Mouse (Mus musculus) inflammation-experienced regulatory T-cells, adult 6 months (primary cell): ENCODE measurements around the gene Trmt61a. TPM values are rescaled to one million over a fixed set of nuclear protein-coding genes. Genes with fewer than 3 reads are reported as not detected.
A peak's percentile ranks its signal among the peaks of the same experiment; 100 is the strongest.

Experiments
- ATAC-seq: one replicate; pipeline ENCODE4 v1.8.0; 2017
- polyA plus RNA-seq, 3 experiments: library from polyadenylated mRNA; unstranded; fragments of 100-300 nt; shearing (Covaris generic); gene quantifications; one replicate each; pipeline ENCODE4 v1.2.1; 2017

The Trmt61a gene
- polyA plus RNA-seq, 3 experiments from 2014 or later = 3.2 to 4.4 (median 3.3) TPM

GRCm38 (mm10) chr12:111672581-111672980 is 5.3 kb upstream of the Trmt61a start:
- no peak for ATAC-seq

- no peak for ATAC-seq
These were observed 2.9 kb upstream of the Trmt61a start for GRCm38 (mm10) chr12:111674850-111675486.

GRCm38 (mm10) chr12:111675797-111676580 is 1.9 kb upstream of the Trmt61a start:
- no peak for ATAC-seq

GRCm38 (mm10) chr12:111677421-111677820 is 484 bp upstream of the Trmt61a start:
- ATAC-seq = peak; percentile 30

- no peak for ATAC-seq
These were observed 697 bp downstream of the Trmt61a start for GRCm38 (mm10) chr12:111678670-111678933.

GRCm38 (mm10) chr12:111678997-111679396 is 1.1 kb downstream of the Trmt61a start:
- no peak for ATAC-seq

- ATAC-seq = no peak
These were observed 2.8 kb downstream of the Trmt61a start for GRCm38 (mm10) chr12:111680661-111681060.

- ATAC-seq = no peak
These were observed 3.4 kb downstream of the Trmt61a start for GRCm38 (mm10) chr12:111681305-111681704.

GRCm38 (mm10) chr12:111682003-111682402 is 4.1 kb downstream of the Trmt61a start:
- ATAC-seq = no peak

GRCm38 (mm10) chr12:111682806-111683205 is 4.9 kb downstream of the Trmt61a start:
- no peak for ATAC-seq

GRCm38 (mm10) chr12:111686390-111686789 is 8.5 kb downstream of the Trmt61a start:
- no peak for ATAC-seq

- ATAC-seq = no peak
These were observed 9.6 kb downstream of the Trmt61a start for GRCm38 (mm10) chr12:111687350-111688068.

GRCm38 (mm10) chr12:111688069-111688428 is 10.1 kb downstream of the Trmt61a start:
- no peak for ATAC-seq

GRCm38 (mm10) chr12:111689426-111689825 is 11.5 kb downstream of the Trmt61a start:
- ATAC-seq = no peak

- ATAC-seq = peak; percentile 92
These were observed 13.5 kb downstream of the Trmt61a start for GRCm38 (mm10) chr12:111691346-111691872.

- no peak for ATAC-seq
These were observed 15.0 kb downstream of the Trmt61a start for GRCm38 (mm10) chr12:111692899-111693298.

GRCm38 (mm10) chr12:111693341-111694270 is 15.7 kb downstream of the Trmt61a start:
- no peak for ATAC-seq

GRCm38 (mm10) chr12:111694271-111694781 is 16.4 kb downstream of the Trmt61a start:
- peak; percentile 47 for ATAC-seq

GRCm38 (mm10) chr12:111694880-111695804 is 17.2 kb downstream of the Trmt61a start:
- no peak for ATAC-seq

- peak; percentile 70 for ATAC-seq
These were observed 18.3 kb downstream of the Trmt61a start for GRCm38 (mm10) chr12:111696239-111696638.

- ATAC-seq = no peak
These were observed 19.8 kb downstream of the Trmt61a start for GRCm38 (mm10) chr12:111697708-111698107.
